Mouse (Mus musculus): ENCODE data around the gene Zfp131.

DNA sequence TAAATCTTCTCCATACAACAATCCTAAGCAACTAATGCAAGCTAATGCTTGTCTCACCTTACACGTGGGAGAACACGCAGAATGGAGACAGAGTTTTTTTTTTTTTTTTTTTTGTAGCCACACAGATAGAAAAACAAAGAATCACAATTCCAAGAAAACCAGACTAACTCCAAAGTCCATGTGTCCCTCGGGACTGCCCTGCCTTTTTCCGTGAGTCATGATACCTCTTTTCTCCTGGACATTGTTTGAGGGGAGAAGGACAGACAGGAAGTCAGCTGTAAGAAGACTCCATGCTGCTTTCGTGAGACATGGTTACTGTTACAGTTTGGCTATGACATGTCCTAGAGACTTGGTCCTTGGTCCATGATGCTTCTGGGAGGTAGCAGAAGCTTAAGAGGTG is 67.3 kb downstream of the Zfp131 start:
- TF ChIP-seq GATA1 (IDR thresholded peaks at IDR 0.05; ENCODE audit: low read length) (no peak), TAL1 (IDR thresholded peaks at IDR 0.05; ENCODE audit: low read length) (no peak)
